ENCODE assay signal across 18 mouse cellular contexts in the genomic region with DNA sequence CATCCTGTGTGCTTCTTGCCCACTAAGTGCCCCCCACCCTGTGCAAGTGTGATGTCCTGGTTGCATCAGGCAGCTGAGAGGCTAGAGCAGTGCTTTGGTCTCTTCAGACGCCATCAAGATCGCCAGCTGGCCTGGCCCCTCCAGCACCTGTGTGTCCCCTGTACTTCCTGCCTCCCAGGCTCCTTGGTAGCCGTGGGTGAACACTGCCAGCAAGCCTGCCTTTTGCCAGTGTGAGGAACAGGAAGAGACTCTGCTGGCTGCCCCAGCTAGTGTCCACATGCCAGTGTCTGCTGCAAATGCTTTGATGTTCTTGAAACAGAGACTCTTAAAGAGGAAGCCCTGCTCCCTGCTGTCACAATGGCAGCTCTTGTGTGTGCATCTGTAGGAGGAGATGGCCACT. TPM values are rescaled to one million over a fixed set of nuclear protein-coding genes. Genes with fewer than 3 reads are reported as not detected.
DNase-seq lines count a peak whose midpoint lies in the region; ATAC-seq and TF ChIP-seq lines count a peak whose summit lies in the region.
"Had no signal": no experiment of that assay in that cellular context is flagged by ENCODE, and none has a peak within 500 bp of the region (broad histone marks: within the 10 kb centered on the region; RNA-seq: fewer than 3 reads in every experiment).

No protein-coding gene starts in this region.

- peaks cover 20% of the 10 kb centered on the region for H3K36me3 ChIP-seq in hindbrain, embryonic 13.5 days
- peaks cover 6% of the 10 kb centered on the region for H3K36me3 ChIP-seq in hindbrain, embryonic 12.5 days

- 19% methylated on average over 3 of the region's 3 CpGs for WGBS in cerebellum, adult 2 months
- WGBS in hindbrain, embryonic 13.5 days: 75% methylated on average over 3 of the region's 3 CpGs
- 63% methylated on average over 3 of the region's 3 CpGs for WGBS in hindbrain, embryonic 12.5 days

- DNase-seq in cerebellum, adult 2 months: peak; percentile 40
- DNase-seq in cerebellum, postnatal 4 days (ENCODE audit: low spot score in 2 of 2): no peak
- peak; percentile 19 for DNase-seq in thymus, postnatal 14 days
- no peak for DNase-seq in thymus, postnatal 25 days
- no peak for DNase-seq in adrenal gland, adult 2 months
- DNase-seq in heart, postnatal 4 days: no peak
- DNase-seq: gastrocnemius, postnatal 14 days; kidney, adult 18-20 months; kidney, postnatal 10 days; midbrain, embryonic 14.5 days; right cerebral cortex, adult 18-20 months; spleen, adult 18-20 months; thymus, adult 2 months had no signal

- H3K9me3 ChIP-seq in hindbrain, embryonic 13.5 days: no peaks in the 10 kb centered on the region
- no peaks in the 10 kb centered on the region for H3K9me3 ChIP-seq in hindbrain, embryonic 12.5 days (replicated peaks)
- H3K9me3 ChIP-seq: G1E had no signal

- no peak overlapping the region for H3K27ac ChIP-seq in cerebellum, adult 2 months (ENCODE audit: insufficient read depth, low read length)
- H3K27ac ChIP-seq in hindbrain, embryonic 13.5 days: no peak overlapping the region; the same call in 1 of the 2 replicates
- no peak overlapping the region for H3K27ac ChIP-seq in hindbrain, embryonic 12.5 days
- H3K27ac ChIP-seq: layer of hippocampus, adult 2 months had no signal

- no peak overlapping the region for H3K4me3 ChIP-seq in cerebellum, adult 2 months (replicated peaks; ENCODE audit: insufficient read depth, low read depth, low read length)
- no peak overlapping the region for H3K4me3 ChIP-seq in hindbrain, embryonic 13.5 days
- H3K4me3 ChIP-seq in hindbrain, embryonic 12.5 days: no peak overlapping the region
- H3K4me3 ChIP-seq: layer of hippocampus, adult 2 months had no signal

- H3K9ac ChIP-seq in hindbrain, embryonic 13.5 days: peak overlapping the region; percentile 24; the same call in 1 of the 2 replicates
- no peak overlapping the region for H3K9ac ChIP-seq in hindbrain, embryonic 12.5 days

- no peak for TF ChIP-seq POLR2A in cerebellum, adult 2 months (IDR thresholded peaks at IDR 0.05; ENCODE audit: borderline replicate concordance, insufficient read depth, low read length)

- no peak for ATAC-seq in hindbrain, embryonic 13.5 days (ENCODE audit: low FRiP score)
- ATAC-seq in hindbrain, embryonic 12.5 days (ENCODE audit: low FRiP score): no peak
- ATAC-seq: CD4-positive, CD25-positive, alpha-beta regulatory T cell, adult 4 months had no signal

- H3K27me3 ChIP-seq in cerebellum, adult 2 months (ENCODE audit: control insufficient read depth, insufficient read depth, low read length): no peaks in the 10 kb centered on the region
- H3K27me3 ChIP-seq in hindbrain, embryonic 13.5 days: no peaks in the 10 kb centered on the region
- no peaks in the 10 kb centered on the region for H3K27me3 ChIP-seq in hindbrain, embryonic 12.5 days

- TF ChIP-seq CTCF in cerebellum, adult 2 months (IDR thresholded peaks at IDR 0.05; ENCODE audit: borderline replicate concordance, insufficient read depth, low read depth, low read length): no peak

- H3K4me1 ChIP-seq in cerebellum, adult 2 months (ENCODE audit: control insufficient read depth, insufficient read depth, low read length): peaks cover 24% of the 10 kb centered on the region
- peaks cover 14% of the 10 kb centered on the region for H3K4me1 ChIP-seq in hindbrain, embryonic 13.5 days (replicated peaks)
- peaks cover 9% of the 10 kb centered on the region for H3K4me1 ChIP-seq in hindbrain, embryonic 12.5 days

- H3K4me2 ChIP-seq in hindbrain, embryonic 13.5 days: no peak overlapping the region
- no peak overlapping the region for H3K4me2 ChIP-seq in hindbrain, embryonic 12.5 days (replicated peaks)

RNA-seq across cellular contexts. Expression of a gene that starts 18.7 kb away (rescaled TPM):
- polyA plus RNA-seq in cerebellum, adult 2 months (2012; rRNA removed): 18.6 and 19.1 TPM in 2 replicates
- 22.6 and 24.0 TPM in 2 replicates for polyA plus RNA-seq in hindbrain, embryonic 13.5 days (2015; fragmentation: Nextera tagmentation; extraction: Ambion mirVana)
- 25.7 and 26.2 TPM in 2 replicates for polyA plus RNA-seq in hindbrain, embryonic 12.5 days (2016; fragmentation: Nextera tagmentation; extraction: Ambion mirVana)
- total RNA-seq in adrenal gland, adult 2 months (2021): 10 to 100 TPM; 40.4 to 42.6 TPM
- 30.3 and 35.8 TPM in 2 replicates for polyA plus RNA-seq in adrenal gland, adult 2 months (2012; rRNA removed)
- 10 to 100 TPM; 26.2 to 27.6 TPM for total RNA-seq in heart, postnatal 4 days (2021)

RNA-seq across cellular contexts. Expression of a gene that starts 27.1 kb away (rescaled TPM):
- 35.9 and 38.0 TPM in 2 replicates for polyA plus RNA-seq in cerebellum, adult 2 months (2012; rRNA removed)
- 11.1 and 11.8 TPM in 2 replicates for polyA plus RNA-seq in hindbrain, embryonic 13.5 days (2015; fragmentation: Nextera tagmentation; extraction: Ambion mirVana)
- polyA plus RNA-seq in hindbrain, embryonic 12.5 days (2016; fragmentation: Nextera tagmentation; extraction: Ambion mirVana): 11.8 and 12.7 TPM in 2 replicates
- 1 to 10 TPM in 1 of 2 experiments, under 1 TPM in 1; 0.83 to 1.5 TPM for total RNA-seq in adrenal gland, adult 2 months (2021)
- polyA plus RNA-seq in adrenal gland, adult 2 months (2012; rRNA removed): 1.6 and 2.8 TPM in 2 replicates
- under 1 TPM; 0.45 to 0.48 TPM for total RNA-seq in heart, postnatal 4 days (2021)
- polyA plus RNA-seq: CD4-positive, CD25-positive, alpha-beta regulatory T cell, adult 4 months; G1E had no signal

Comparison
In these comparisons a context has a peak if more than half of its experiments do, and no peak if none do; other contexts are left out.
1. DNase-seq: peak in cerebellum, adult 2 months (2 of 2) and thymus, postnatal 14 days (single experiment); none in cerebellum, postnatal 4 days (0 of 2), thymus, postnatal 25 days (single experiment), adrenal gland, adult 2 months (single experiment) and heart, postnatal 4 days (single experiment).